Mouse (Mus musculus): ENCODE measurements around the gene Col18a1.

The Col18a1 gene

GRCm38 (mm10) chr10:77165963-77166717, at the start of gene Col18a1:
Gene Col18a1 (minus strand): TSS chr10:77166548.
- DNase-seq (ENCODE audit: low spot score) = peak; percentile 84

- no peak for DNase-seq (ENCODE audit: low spot score)
These were observed 49.3 kb upstream of the Col18a1 start for GRCm38 (mm10) chr10:77215641-77216040.

GRCm38 (mm10) chr10:77214586-77214985, 48.2 kb upstream of the Col18a1 start:
- DNase-seq (ENCODE audit: low spot score) = peak; percentile 53

GRCm38 (mm10) chr10:77213483-77213882, 47.1 kb upstream of the Col18a1 start:
- DNase-seq (ENCODE audit: low spot score) = no peak

- no peak for DNase-seq (ENCODE audit: low spot score)
These were observed 46.2 kb upstream of the Col18a1 start for GRCm38 (mm10) chr10:77212354-77213120.

- peak; percentile 47 for DNase-seq (ENCODE audit: low spot score)
These were observed 44.8 kb upstream of the Col18a1 start for GRCm38 (mm10) chr10:77211116-77211570.

- no peak for DNase-seq (ENCODE audit: low spot score)
These were observed 44.3 kb upstream of the Col18a1 start for GRCm38 (mm10) chr10:77210666-77211065.

- DNase-seq (ENCODE audit: low spot score) = peak; percentile 53
These were observed 42.9 kb upstream of the Col18a1 start for GRCm38 (mm10) chr10:77209261-77209660.

GRCm38 (mm10) chr10:77206565-77207079, 40.3 kb upstream of the Col18a1 start:
- peak; percentile 43 for DNase-seq (ENCODE audit: low spot score)

- no peak for DNase-seq (ENCODE audit: low spot score)
These were observed 39.8 kb upstream of the Col18a1 start for GRCm38 (mm10) chr10:77206134-77206533.

GRCm38 (mm10) chr10:77203960-77204359, 37.6 kb upstream of the Col18a1 start:
- DNase-seq (ENCODE audit: low spot score) = no peak

- no peak for DNase-seq (ENCODE audit: low spot score)
These were observed 35.6 kb upstream of the Col18a1 start for GRCm38 (mm10) chr10:77201919-77202318.

GRCm38 (mm10) chr10:77200295-77200694, 33.9 kb upstream of the Col18a1 start:
- DNase-seq (ENCODE audit: low spot score) = no peak

- no peak for DNase-seq (ENCODE audit: low spot score)
These were observed 32.9 kb upstream of the Col18a1 start for GRCm38 (mm10) chr10:77199229-77199628.

- no peak for DNase-seq (ENCODE audit: low spot score)
These were observed 31.3 kb upstream of the Col18a1 start for GRCm38 (mm10) chr10:77197469-77198209.

- no peak for DNase-seq (ENCODE audit: low spot score)
These were observed 30.3 kb upstream of the Col18a1 start for GRCm38 (mm10) chr10:77196676-77197075.

GRCm38 (mm10) chr10:77196115-77196514, 29.8 kb upstream of the Col18a1 start:
- no peak for DNase-seq (ENCODE audit: low spot score)

- no peak for DNase-seq (ENCODE audit: low spot score)
These were observed 27.1 kb upstream of the Col18a1 start for GRCm38 (mm10) chr10:77193495-77193894.

GRCm38 (mm10) chr10:77192745-77193144, 26.4 kb upstream of the Col18a1 start:
- DNase-seq (ENCODE audit: low spot score) = no peak

GRCm38 (mm10) chr10:77190967-77191915, 24.9 kb upstream of the Col18a1 start:
- peak; percentile 82 for DNase-seq (ENCODE audit: low spot score)

- no peak for DNase-seq (ENCODE audit: low spot score)
These were observed 21.1 kb upstream of the Col18a1 start for GRCm38 (mm10) chr10:77187427-77187826.
